21 mouse cellular contexts compared by ENCODE assay signal in the genomic region with DNA sequence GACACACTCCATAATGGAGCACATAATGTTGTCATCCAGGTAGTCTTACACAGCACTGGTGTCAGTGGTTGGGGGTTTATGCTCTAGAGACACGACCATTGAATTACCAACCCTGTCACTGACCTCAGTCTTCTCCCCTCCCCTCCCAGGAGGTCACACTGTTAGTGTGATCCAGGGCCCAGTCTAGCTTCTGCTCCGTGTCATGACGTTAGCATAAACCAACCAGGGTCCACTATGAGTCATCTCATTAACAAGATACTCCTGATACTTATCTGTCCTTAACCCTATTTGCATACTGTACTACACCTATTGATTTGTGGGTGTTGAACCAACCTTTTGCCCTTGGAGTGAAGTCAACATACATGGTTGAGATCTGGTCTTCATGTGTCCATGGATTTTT. TPM values are rescaled to one million over a fixed set of nuclear protein-coding genes. Genes with fewer than 3 reads are reported as not detected.
A peak's percentile ranks its signal among the peaks of the same experiment; 100 is the strongest.
DNase-seq lines count a peak whose midpoint lies in the region; ATAC-seq and TF ChIP-seq lines count a peak whose summit lies in the region.
"Had no signal": no experiment of that assay in that cellular context is flagged by ENCODE, and none has a peak within 500 bp of the region (broad histone marks: within the 10 kb centered on the region; RNA-seq: fewer than 3 reads in every experiment).

No protein-coding gene starts in this region.

- no peaks in the 10 kb centered on the region for H3K4me1 ChIP-seq in liver, embryonic 11.5 days (replicated peaks; ENCODE audit: control insufficient read depth, insufficient read depth, low read length)
- H3K4me1 ChIP-seq in liver, embryonic 14.5 days (replicated peaks; ENCODE audit: control insufficient read depth in 2 of 2, insufficient read depth in 2 of 2, low read length in 1 of 2), result peaks cover 0 to 5% of the 10 kb centered on the region in 2 experiments; a peak in 2 of 4 replicates
- H3K4me1 ChIP-seq: hindbrain, embryonic 12.5 days; stomach, embryonic 15.5 days had no signal

- H3K4me2 ChIP-seq in liver, embryonic 11.5 days, result no peak overlapping the region
- H3K4me2 ChIP-seq in liver, embryonic 14.5 days (ENCODE audit: low read depth), result no peak overlapping the region
- H3K4me2 ChIP-seq: heart, embryonic 11.5 days; hindbrain, embryonic 12.5 days; lung, embryonic 14.5 days; stomach, embryonic 15.5 days had no signal

- no peak for DNase-seq in liver, embryonic 11.5 days (ENCODE audit: low spot score)
- DNase-seq in liver, result no peak
- DNase-seq in liver, embryonic 14.5 days (ENCODE audit: low read depth in 3 of 3, low spot score in 3 of 3), result no peak
- DNase-seq in Muller cell, postnatal 12 days (ENCODE audit: inconsistent ontology term), result no peak
- no peak for DNase-seq in left cerebral cortex, adult 8-10 months (ENCODE audit: low spot score in 2 of 2)
- DNase-seq in left cerebral cortex, adult 9 months (ENCODE audit: low spot score in 2 of 2), result no peak
- DNase-seq: adrenal gland, adult 2 months; cerebellum, adult 2 months; gastrocnemius, postnatal 14 days; heart, postnatal 10 days; kidney, adult 18-20 months; left cerebral cortex, postnatal 4 days; lung, embryonic 14.5 days; lung, postnatal 36 days; right cerebral cortex, postnatal 25 days had no signal

- H3K9me3 ChIP-seq in liver, embryonic 11.5 days (ENCODE audit: control insufficient read depth, low read length), result no peaks in the 10 kb centered on the region
- H3K9me3 ChIP-seq in liver, embryonic 14.5 days (ENCODE audit: control insufficient read depth, low read length), result no peaks in the 10 kb centered on the region
- H3K9me3 ChIP-seq: hindbrain, embryonic 12.5 days; stomach, embryonic 15.5 days had no signal

- peaks cover 14% of the 10 kb centered on the region; the same call in 1 of the 2 replicates for H3K36me3 ChIP-seq in liver, embryonic 11.5 days (ENCODE audit: control insufficient read depth, insufficient read depth, low read length)
- peaks cover 22% of the 10 kb centered on the region for H3K36me3 ChIP-seq in liver, embryonic 14.5 days (replicated peaks; ENCODE audit: control insufficient read depth, insufficient read depth, low read depth)

- H3K27ac ChIP-seq in liver, embryonic 11.5 days (ENCODE audit: low read depth, low read length), result no peak overlapping the region
- no peak overlapping the region for H3K27ac ChIP-seq in liver, embryonic 14.5 days
- H3K27ac ChIP-seq: hindbrain, embryonic 12.5 days; kidney, postnatal 0 days; stomach, embryonic 15.5 days had no signal

- TF ChIP-seq EP300 in liver, embryonic 14.5 days (IDR thresholded peaks at IDR 0.05; ENCODE audit: low read depth), result no peak

- H3K27me3 ChIP-seq in liver, embryonic 11.5 days (replicated peaks; ENCODE audit: control insufficient read depth, insufficient read depth, low read length), result no peaks in the 10 kb centered on the region
- H3K27me3 ChIP-seq in liver, embryonic 14.5 days (ENCODE audit: control insufficient read depth, insufficient read depth, low read length), result no peaks in the 10 kb centered on the region
- H3K27me3 ChIP-seq: hindbrain, embryonic 12.5 days; stomach, embryonic 15.5 days had no signal

- no peak overlapping the region for H3K4me3 ChIP-seq in liver, embryonic 11.5 days (ENCODE audit: low read depth, low read length)
- no peak overlapping the region for H3K4me3 ChIP-seq in liver, embryonic 14.5 days (ENCODE audit: insufficient read depth in 1 of 2, low read depth in 2 of 2, low read length in 2 of 2)
- H3K4me3 ChIP-seq: hindbrain, embryonic 12.5 days; stomach, embryonic 15.5 days had no signal

- ATAC-seq in liver, embryonic 11.5 days (replicated peaks; ENCODE audit: low FRiP score), result peak; percentile 19; the same call in 1 of the 2 replicates
- ATAC-seq in activated CD4-positive, CD25-positive, alpha-beta regulatory T cell, adult 4 months, result peak; percentile 70
- peak; percentile 26 for ATAC-seq in liver, embryonic 14.5 days (ENCODE audit: insufficient read depth)
- ATAC-seq: forebrain, embryonic 14.5 days had no signal

- WGBS in liver, embryonic 11.5 days, result 78% methylated on average over 3 of the region's 3 CpGs
- 71% methylated on average over 3 of the region's 3 CpGs for WGBS in liver, embryonic 14.5 days (ENCODE audit: insufficient replicate concordance)

- H3K9ac ChIP-seq in liver, embryonic 11.5 days (ENCODE audit: low read depth, low read length), result no peak overlapping the region
- H3K9ac ChIP-seq in liver, embryonic 14.5 days (replicated peaks), result no peak overlapping the region
- H3K9ac ChIP-seq: hindbrain, embryonic 12.5 days; lung, embryonic 14.5 days; stomach, embryonic 15.5 days had no signal

- no peak for TF ChIP-seq CTCF in liver, embryonic 14.5 days (IDR thresholded peaks at IDR 0.05; ENCODE audit: low read depth)

RNA-seq across cellular contexts. Expression of gene Gins1, which starts 13.5 kb away (rescaled TPM):
- 65.8 and 68.3 TPM in 2 replicates for polyA plus RNA-seq in liver, embryonic 11.5 days (2014; fragmentation: Nextera tagmentation; extraction: Ambion mirVana)
- polyA plus RNA-seq in activated CD4-positive, CD25-positive, alpha-beta regulatory T cell, adult 4 months (2017; shearing (Covaris generic)), result 1 to 10 TPM; 8.0 to 9.6 TPM
- polyA plus RNA-seq in liver, embryonic 14.5 days (2012; rRNA removed), result 20.0 and 30.7 TPM in 2 replicates
- 48.5 and 50.2 TPM in 2 replicates for polyA plus RNA-seq in liver, embryonic 14.5 days (2014; fragmentation: Nextera tagmentation; extraction: Ambion mirVana)
- 1 to 10 TPM; 1.6 to 2.2 (median 1.9) TPM for total RNA-seq in left cerebral cortex, adult 8-10 months (2022)

RNA-seq across cellular contexts. Expression of gene Abhd12, which starts 14.2 kb away (rescaled TPM):
- 35.4 and 37.5 TPM in 2 replicates for polyA plus RNA-seq in liver, embryonic 11.5 days (2014; fragmentation: Nextera tagmentation; extraction: Ambion mirVana)
- 10 to 100 TPM; 14.7 to 15.9 TPM for polyA plus RNA-seq in activated CD4-positive, CD25-positive, alpha-beta regulatory T cell, adult 4 months (2017; shearing (Covaris generic))
- polyA plus RNA-seq in liver, embryonic 14.5 days (2012; rRNA removed), result 9.7 and 10.9 TPM in 2 replicates
- 14.8 and 17.9 TPM in 2 replicates for polyA plus RNA-seq in liver, embryonic 14.5 days (2014; fragmentation: Nextera tagmentation; extraction: Ambion mirVana)
- total RNA-seq in left cerebral cortex, adult 8-10 months (2022), result 100 to 1,000 TPM; 309 to 333 (median 321) TPM

Comparison
In these comparisons a context has a peak if more than half of its experiments do, and no peak if none do; other contexts are left out.
1. ATAC-seq: peak in every context shown above with its lines; median percentile 70 in activated CD4-positive, CD25-positive, alpha-beta regulatory T cell, adult 4 months; 26 in liver, embryonic 14.5 days; 19 in liver, embryonic 11.5 days.